Mouse (Mus musculus): ENCODE measurements at regions not wholly inside any gene's neighbourhood (a gene's known extent, or its start where the extent isn't known, plus 50 kb on each side); places are given as distances from the start of the nearest gene placed in this dataset.

GRCm38 (mm10) chr8:10702248-10702647 is 306.0 kb downstream of the Irs2 start:
- peaks cover 6% of the 10 kb centered on the region for H3K27me3 ChIP-seq
- DNase-seq (ENCODE audit: low read depth, low spot score) = no peak
- in situ Hi-C loops (cut with MboI; ENCODE audit: low pct_unique_long_range_greater_than_20kb) = no loop called here
- no peak for ATAC-seq
- TF ChIP-seq CTCF (IDR thresholded peaks at IDR 0.05) = no peak
- POLR2A ChIA-PET = no interaction called here
- CTCF ChIA-PET = interaction anchor here (0.7 to 1.1 kb wide), 2 partner anchors 9 to 14 kb away, joined by 3 read pairs; no protein-coding TSS in a partner anchor

GRCm38 (mm10) chr8:10701648-10702061 is 306.6 kb downstream of the Irs2 start:
- in situ Hi-C loops (cut with MboI; ENCODE audit: low pct_unique_long_range_greater_than_20kb) = no loop called here
- POLR2A ChIA-PET = no interaction called here
- CTCF ChIA-PET = no interaction called here
- no peak for ATAC-seq
- peaks cover 6% of the 10 kb centered on the region for H3K27me3 ChIP-seq
- no peak for DNase-seq (ENCODE audit: low read depth, low spot score)
- TF ChIP-seq CTCF (IDR thresholded peaks at IDR 0.05) = no peak

GRCm38 (mm10) chr8:10701226-10701625 is 307.0 kb downstream of the Irs2 start:
- H3K27me3 ChIP-seq = peaks cover 6% of the 10 kb centered on the region
- ATAC-seq (no peak), DNase-seq (ENCODE audit: low read depth, low spot score) (no peak)
- ChIA-PET POLR2A (no interaction called here), CTCF (no interaction called here)
- in situ Hi-C loops (cut with MboI; ENCODE audit: low pct_unique_long_range_greater_than_20kb) = no loop called here
- no peak for TF ChIP-seq CTCF (IDR thresholded peaks at IDR 0.05)

GRCm38 (mm10) chr8:10699669-10700068 is 308.6 kb downstream of the Irs2 start:
- H3K27me3 ChIP-seq = no peaks in the 10 kb centered on the region
- ChIA-PET CTCF (interaction anchor here (1.5 kb wide), 1 partner anchor 11 kb away, joined by 5 read pairs; no protein-coding TSS in a partner anchor), POLR2A (no interaction called here)
- in situ Hi-C loops (cut with MboI; ENCODE audit: low pct_unique_long_range_greater_than_20kb) = no loop called here
- DNase-seq (ENCODE audit: low read depth, low spot score) (no peak), ATAC-seq (no peak)
- TF ChIP-seq CTCF (IDR thresholded peaks at IDR 0.05) = no peak

- ChIA-PET POLR2A (no interaction called here), CTCF (interaction anchor here (1.1 to 1.9 kb wide), 4 partner anchors 15 to 48 kb away, joined by 3 to 5 read pairs (median 4); no protein-coding TSS in a partner anchor)
- ATAC-seq (no peak), DNase-seq (ENCODE audit: low read depth, low spot score) (no peak)
- TF ChIP-seq CTCF (IDR thresholded peaks at IDR 0.05) = no peak
- in situ Hi-C loops (cut with MboI; ENCODE audit: low pct_unique_long_range_greater_than_20kb) = no loop called here
- no peaks in the 10 kb centered on the region for H3K27me3 ChIP-seq
Observed at GRCm38 (mm10) chr8:10695181-10695580, 313.1 kb downstream of the Irs2 start.

- no peaks in the 10 kb centered on the region for H3K27me3 ChIP-seq
- DNase-seq (ENCODE audit: low read depth, low spot score) (no peak), ATAC-seq (no peak)
- TF ChIP-seq CTCF (IDR thresholded peaks at IDR 0.05) = no peak
- in situ Hi-C loops (cut with MboI; ENCODE audit: low pct_unique_long_range_greater_than_20kb) = no loop called here
- POLR2A ChIA-PET = interaction anchor here (0.7 kb wide), 1 partner anchor 123 kb away, joined by 3 read pairs; no protein-coding TSS in a partner anchor
- CTCF ChIA-PET = no interaction called here
Observed at GRCm38 (mm10) chr8:10690659-10691058, 317.6 kb downstream of the Irs2 start.

GRCm38 (mm10) chr8:10689881-10690280 is 318.4 kb downstream of the Irs2 start:
- ATAC-seq = no peak

GRCm38 (mm10) chr8:10687867-10688561 is 320.2 kb downstream of the Irs2 start:
- no peaks in the 10 kb centered on the region for H3K27me3 ChIP-seq
- in situ Hi-C loops (cut with MboI; ENCODE audit: low pct_unique_long_range_greater_than_20kb) = no loop called here
- CTCF ChIA-PET = no interaction called here
- POLR2A ChIA-PET = no interaction called here
- no peak for TF ChIP-seq CTCF (IDR thresholded peaks at IDR 0.05)
- DNase-seq (ENCODE audit: low read depth, low spot score) (no peak), ATAC-seq (no peak)

More at GRCm38 (mm10) chr8:10689881-10690280, 318.4 kb downstream of the Irs2 start:
- in situ Hi-C loops (cut with MboI; ENCODE audit: low pct_unique_long_range_greater_than_20kb) = no loop called here
- no peaks in the 10 kb centered on the region for H3K27me3 ChIP-seq
- ChIA-PET POLR2A (no interaction called here), CTCF (no interaction called here)
- DNase-seq (ENCODE audit: low read depth, low spot score) = no peak
- TF ChIP-seq CTCF (IDR thresholded peaks at IDR 0.05) = no peak
